In the genomic region with DNA sequence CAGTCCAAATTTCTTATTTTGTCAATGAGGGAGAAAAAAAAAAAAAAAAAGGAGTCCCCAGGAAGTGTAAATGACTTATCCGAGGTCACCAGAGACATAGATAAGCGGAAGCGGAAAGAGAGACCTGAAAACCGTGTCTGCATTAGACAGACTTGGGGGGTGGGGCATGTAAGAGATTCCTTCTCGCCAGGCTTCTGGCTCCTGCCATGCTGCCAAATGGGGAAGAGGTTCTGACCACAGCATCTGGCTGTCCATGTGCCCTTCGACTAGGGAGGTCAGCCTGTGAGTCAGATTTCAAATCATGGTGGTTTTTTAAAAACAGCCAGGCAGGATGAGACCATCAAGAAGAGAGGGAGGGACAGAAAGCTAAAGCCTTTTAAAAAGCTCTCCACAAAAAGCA, we compare ENCODE assay signal across 8 mouse cellular contexts. TPM values are rescaled to one million over a fixed set of nuclear protein-coding genes. Genes with fewer than 3 reads are reported as not detected.
DNase-seq lines count a peak whose midpoint lies in the region; ATAC-seq and TF ChIP-seq lines count a peak whose summit lies in the region.

No protein-coding gene starts in this region.

- no peak for TF ChIP-seq CTCF in heart, adult 2 months (IDR thresholded peaks at IDR 0.05)

- no peak overlapping the region for H3K9ac ChIP-seq in heart, adult 2 months (ENCODE audit: low read depth, low read length)
- no peak overlapping the region for H3K9ac ChIP-seq in midbrain, embryonic 16.5 days (ENCODE audit: low read depth, low read length)
- no peak overlapping the region for H3K9ac ChIP-seq in intestine, embryonic 16.5 days (ENCODE audit: low read depth, low read length)

- H3K9me3 ChIP-seq in midbrain, embryonic 16.5 days (replicated peaks; ENCODE audit: control insufficient read depth, low read length, poor library complexity, severe bottlenecking) = no peaks in the 10 kb centered on the region
- H3K9me3 ChIP-seq in intestine, embryonic 16.5 days (ENCODE audit: control insufficient read depth, low read length) = no peaks in the 10 kb centered on the region

- intact Hi-C loops in heart, adult 2 months (cut with DNase I) = no loop called here

- TF ChIP-seq EP300 in heart, adult 2 months (IDR thresholded peaks at IDR 0.05; ENCODE audit: insufficient read depth, low read depth, low read length) = no peak

- peaks cover 4% of the 10 kb centered on the region for H3K4me1 ChIP-seq in heart, adult 2 months (ENCODE audit: control insufficient read depth, insufficient read depth, low read length)
- H3K4me1 ChIP-seq in midbrain, embryonic 16.5 days (ENCODE audit: control insufficient read depth, insufficient read depth, low read length) = no peaks in the 10 kb centered on the region
- H3K4me1 ChIP-seq in intestine, embryonic 16.5 days (ENCODE audit: control insufficient read depth, insufficient read depth, low read length) = peaks cover 8% of the 10 kb centered on the region

- no peak for TF ChIP-seq POLR2A in heart, adult 2 months (IDR thresholded peaks at IDR 0.05; ENCODE audit: insufficient read depth, low read depth, low read length)

- DNase-seq in MEL-GATA-1-ER (ENCODE audit: extremely low read depth, low read depth) = peak; percentile 91
- DNase-seq in adrenal gland, postnatal 25 days = peak; percentile 46
- DNase-seq in heart, adult 2 months = peak; percentile 32 to 35
- DNase-seq in kidney, postnatal 10 days = peak; percentile 40
- DNase-seq in right cerebral cortex, postnatal 25 days = no peak

- H3K4me2 ChIP-seq in midbrain, embryonic 16.5 days (ENCODE audit: low read length) = peak overlapping the region; percentile 15
- H3K4me2 ChIP-seq in intestine, embryonic 16.5 days (ENCODE audit: low read depth, low read length) = no peak overlapping the region

- no peaks in the 10 kb centered on the region for H3K27me3 ChIP-seq in heart, adult 2 months (ENCODE audit: control insufficient read depth, insufficient read depth, low read length)
- H3K27me3 ChIP-seq in midbrain, embryonic 16.5 days (ENCODE audit: control insufficient read depth, insufficient read depth, low read depth, low read length) = no peaks in the 10 kb centered on the region; the same call in 1 of the 2 replicates
- no peaks in the 10 kb centered on the region for H3K27me3 ChIP-seq in intestine, embryonic 16.5 days (replicated peaks; ENCODE audit: control insufficient read depth, insufficient read depth, low read length)

- no peak overlapping the region for H3K4me3 ChIP-seq in heart, adult 2 months
- no peak overlapping the region for H3K4me3 ChIP-seq in midbrain, embryonic 16.5 days (ENCODE audit: low read depth, low read length)
- H3K4me3 ChIP-seq in intestine, embryonic 16.5 days (ENCODE audit: low read length) = no peak overlapping the region

- H3K27ac ChIP-seq in heart, adult 2 months = no peak overlapping the region
- H3K27ac ChIP-seq in midbrain, embryonic 16.5 days (ENCODE audit: low read length) = no peak overlapping the region
- H3K27ac ChIP-seq in intestine, embryonic 16.5 days (ENCODE audit: low read length) = no peak overlapping the region

- H3K79me2 ChIP-seq in heart, adult 2 months (replicated peaks; ENCODE audit: control insufficient read depth, insufficient read depth, low read length) = no peaks in the 10 kb centered on the region

- no peaks in the 10 kb centered on the region for H3K36me3 ChIP-seq in heart, adult 2 months (ENCODE audit: control insufficient read depth, insufficient read depth, low read length)
- H3K36me3 ChIP-seq in midbrain, embryonic 16.5 days (ENCODE audit: control insufficient read depth, insufficient read depth, low read length) = no peaks in the 10 kb centered on the region
- H3K36me3 ChIP-seq in intestine, embryonic 16.5 days (ENCODE audit: control insufficient read depth, insufficient read depth, low read length) = no peaks in the 10 kb centered on the region

- no peak for ATAC-seq in midbrain, embryonic 16.5 days
- no peak for ATAC-seq in frontal cortex, adult (ENCODE audit: low TSS enrichment)
- ATAC-seq in intestine, embryonic 16.5 days = no peak

- WGBS in heart, adult 2 months = 7% methylated on average over 6 of the region's 6 CpGs
- WGBS in midbrain, embryonic 16.5 days = 22% methylated on average over 6 of the region's 6 CpGs
- WGBS in intestine, embryonic 16.5 days = 34% methylated on average over 6 of the region's 6 CpGs

RNA-seq across cellular contexts. Expression of a gene that starts 15.0 kb away (rescaled TPM):
- 0.43 and 0.58 TPM in 2 replicates for total RNA-seq in adrenal gland, postnatal 25 days (2021)
- under 1 TPM; 0.02 to 0.05 TPM for total RNA-seq in heart, adult 2 months (2021)
- 0.12 and 0.27 TPM in 2 replicates for polyA plus RNA-seq in heart, adult 2 months (2012; rRNA removed)
- 0.41 and 0.56 TPM in 2 replicates for polyA plus RNA-seq in midbrain, embryonic 16.5 days (2015; fragmentation: Nextera tagmentation; extraction: Ambion mirVana)
- polyA plus RNA-seq in intestine, embryonic 16.5 days (2015; fragmentation: Nextera tagmentation; extraction: Ambion mirVana) = 0.32 and 0.33 TPM in 2 replicates
